Mouse (Mus musculus) embryo, embryonic 11 days (tissue): ENCODE data around the gene Uaca.

Experiments used
- DNase-seq: peaks from one replicate; pipeline ENCODE4 v3.0.0-alpha.2; 2015

The Uaca gene

DNA sequence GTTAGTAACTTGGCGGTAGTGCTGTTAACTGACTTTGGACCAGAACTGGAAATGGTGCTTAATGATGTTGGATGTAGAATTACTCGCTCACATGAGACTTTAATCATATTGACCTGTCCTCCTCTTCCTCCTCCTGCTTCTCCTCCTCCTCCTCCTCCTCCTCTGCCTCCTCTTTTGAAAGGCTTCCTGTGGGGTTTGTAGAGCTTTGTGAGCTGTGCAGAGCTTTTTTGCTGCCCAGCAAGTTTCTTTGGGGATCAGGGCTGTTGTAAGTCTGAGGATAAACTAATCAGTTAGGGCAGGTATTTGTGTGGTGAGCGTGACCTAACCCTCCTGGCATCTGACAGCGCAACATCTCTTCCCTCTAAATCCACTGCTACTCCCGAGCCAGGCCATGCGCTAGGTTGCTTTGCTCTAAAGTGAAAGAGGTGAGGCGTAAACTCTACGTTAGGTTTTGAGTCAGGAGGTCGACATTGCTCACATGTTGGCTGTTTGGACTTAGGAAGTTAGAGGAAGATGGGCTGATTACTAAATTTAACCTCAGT lies 44.1 kb downstream of the Uaca start:
- no peak for DNase-seq

- DNase-seq = no peak
Observed at GRCm38 (mm10) chr9:60841393-60841792, 47.1 kb downstream of the Uaca start.

DNA sequence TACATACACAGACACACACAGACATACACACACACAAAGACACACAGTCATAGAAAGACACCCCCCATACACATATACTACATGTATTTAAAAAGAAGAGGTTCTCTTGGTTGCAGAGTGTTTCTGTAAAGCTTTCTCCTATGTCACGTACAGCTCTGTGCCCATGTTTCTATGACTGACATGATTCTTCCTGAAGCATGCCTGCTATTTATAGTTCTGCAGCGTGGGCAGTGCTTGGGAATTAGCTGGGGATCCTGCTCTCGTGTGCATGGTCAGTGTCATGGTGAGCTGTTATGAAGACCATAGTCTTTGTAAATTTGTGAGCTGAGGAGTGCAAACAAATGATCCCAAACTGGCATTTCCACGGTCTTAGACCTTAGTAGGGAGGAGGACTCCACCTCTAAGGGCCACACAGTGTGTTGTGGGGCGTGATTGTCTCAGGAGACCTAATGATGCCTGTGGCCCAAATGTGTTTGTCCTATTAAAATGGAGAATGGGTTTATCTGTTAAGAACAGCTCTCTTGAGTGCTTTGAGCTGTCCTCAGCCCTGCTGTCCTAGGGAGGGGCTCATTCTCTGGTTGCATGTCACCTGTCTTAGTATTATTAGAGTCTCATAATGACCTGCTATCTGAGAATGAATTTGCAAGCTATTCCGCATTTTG lies 49.2 kb downstream of the Uaca start:
- DNase-seq = no peak

- DNase-seq = peak; percentile 42
Observed at GRCm38 (mm10) chr9:60848730-60849129, 54.4 kb downstream of the Uaca start.

DNA sequence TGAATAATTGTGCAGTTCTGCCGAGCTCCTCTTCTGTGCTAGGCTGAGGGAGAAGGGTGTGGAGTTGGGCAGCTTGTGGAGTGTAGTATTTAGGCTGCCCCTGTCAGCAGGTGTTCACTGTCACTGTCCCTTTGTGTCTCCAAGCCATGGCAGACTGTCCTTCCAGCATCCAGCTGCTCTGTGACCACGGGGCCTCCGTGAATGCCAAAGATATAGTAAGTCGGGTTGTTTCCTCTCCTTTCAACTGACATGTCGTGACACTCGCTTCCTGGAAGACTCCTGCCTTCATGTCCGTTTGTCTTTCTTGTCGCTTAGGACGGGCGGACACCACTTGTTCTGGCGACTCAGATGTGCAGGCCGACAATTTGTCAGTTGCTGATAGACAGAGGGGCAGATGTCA lies 55.6 kb downstream of the Uaca start:
- no peak for DNase-seq

- DNase-seq = no peak
Observed at GRCm38 (mm10) chr9:60854196-60854595, 59.9 kb downstream of the Uaca start.

DNA sequence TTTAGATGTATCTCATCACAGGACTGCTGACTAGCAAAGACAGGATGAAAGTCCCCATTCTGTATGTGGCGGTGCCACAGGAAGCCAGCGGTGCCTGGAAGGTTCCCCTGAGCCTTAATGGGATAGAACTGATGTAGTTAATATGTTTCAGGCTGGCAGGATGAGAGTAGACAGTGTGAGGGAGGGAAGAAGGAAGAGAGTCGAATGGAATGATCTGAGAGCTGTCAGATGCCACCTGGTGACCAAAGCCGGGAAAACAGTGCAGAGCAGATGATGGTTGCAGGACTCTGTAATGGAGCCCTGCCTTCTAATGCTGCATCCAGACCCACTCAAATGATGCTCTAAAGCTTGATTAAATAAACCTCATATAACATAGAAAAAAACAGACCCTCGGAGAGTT lies 63.5 kb downstream of the Uaca start:
- peak; percentile 74 for DNase-seq

DNA sequence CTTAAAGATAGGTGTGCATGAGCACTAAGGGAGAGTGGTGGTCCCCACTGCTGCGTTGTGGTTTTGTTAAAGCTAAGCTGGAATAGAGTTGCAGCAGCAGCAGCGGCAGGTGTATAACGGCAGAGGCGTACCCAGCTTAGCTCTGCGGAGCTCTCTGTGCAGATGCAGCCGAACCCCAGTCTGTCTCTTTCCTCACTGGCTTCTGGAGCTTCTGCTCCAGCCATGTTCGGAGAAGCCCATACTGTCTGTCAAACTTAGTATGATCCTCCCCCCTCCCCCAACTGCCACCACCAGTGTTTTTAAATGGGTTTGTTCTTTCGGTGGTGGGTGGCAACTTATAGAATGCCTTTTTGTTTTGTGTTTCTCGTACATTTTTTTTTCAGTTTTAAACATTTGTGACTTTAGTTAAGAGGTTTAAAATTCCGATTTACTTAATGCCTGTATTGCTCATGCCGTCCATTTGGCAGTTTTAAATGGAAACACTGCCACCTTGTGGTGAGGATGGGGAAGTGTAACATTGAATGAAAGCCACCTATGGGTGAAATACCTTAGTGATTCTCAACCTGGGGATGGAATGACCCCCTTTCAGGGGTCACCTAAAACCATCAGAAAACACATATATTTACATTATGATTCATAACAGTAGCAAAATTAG lies 64.1 kb downstream of the Uaca start:
- DNase-seq = peak; percentile 64

GRCm38 (mm10) chr9:60859031-60859430 lies 64.7 kb downstream of the Uaca start:
- DNase-seq = no peak

- DNase-seq = no peak
Observed at GRCm38 (mm10) chr9:60861030-60861429, 66.7 kb downstream of the Uaca start.

DNA sequence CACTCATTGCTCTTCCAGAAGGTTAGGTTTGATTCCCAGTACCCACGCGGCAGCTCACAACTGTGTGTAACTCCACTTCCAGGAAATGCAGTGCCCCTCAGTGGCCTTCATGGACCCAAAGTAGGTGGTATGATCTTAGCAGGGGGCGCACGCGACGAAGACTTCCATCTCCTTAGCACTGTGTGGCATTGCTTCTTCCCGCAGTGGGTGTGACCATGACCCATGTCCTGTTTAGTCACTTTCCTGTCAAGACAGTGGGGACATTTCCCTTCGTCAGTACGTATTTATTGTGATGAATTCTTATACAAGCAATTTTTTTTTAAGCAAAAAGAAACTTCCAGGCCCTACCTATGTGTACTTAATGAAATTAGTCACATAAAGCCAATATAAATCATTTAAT lies 70.3 kb downstream of the Uaca start:
- DNase-seq = no peak

- DNase-seq = no peak
Observed at GRCm38 (mm10) chr9:60865866-60866265, 71.5 kb downstream of the Uaca start.

GRCm38 (mm10) chr9:60870451-60870850 lies 76.1 kb downstream of the Uaca start:
- no peak for DNase-seq

DNA sequence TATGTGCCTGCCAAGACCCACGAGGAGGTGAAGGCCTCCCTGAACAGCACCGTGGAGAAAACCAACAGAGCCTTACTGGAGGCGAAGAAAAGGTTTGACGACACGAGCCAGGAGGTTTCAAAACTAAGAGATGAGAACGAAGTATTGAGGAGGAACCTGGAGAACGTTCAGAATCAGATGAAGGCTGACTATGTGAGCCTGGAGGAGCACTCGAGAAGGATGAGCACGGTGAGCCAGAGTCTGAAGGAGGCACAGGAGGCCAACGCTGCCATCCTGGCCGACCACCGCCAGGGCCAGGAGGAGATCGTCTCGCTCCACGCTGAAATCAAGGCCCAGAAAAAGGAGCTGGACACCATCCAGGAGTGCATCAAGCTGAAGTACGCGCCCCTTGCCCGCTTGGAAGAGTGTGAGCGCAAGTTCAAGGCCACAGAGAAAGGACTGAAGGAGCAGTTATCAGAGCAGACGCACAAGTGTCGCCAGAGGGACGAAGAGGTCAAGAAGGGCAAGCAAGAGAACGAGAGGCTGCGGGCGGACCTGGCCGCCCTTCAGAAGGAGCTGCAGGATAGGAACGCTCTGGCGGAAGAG lies 76.7 kb downstream of the Uaca start:
- no peak for DNase-seq

- no peak for DNase-seq
Observed at GRCm38 (mm10) chr9:60873257-60874054, 79.1 kb downstream of the Uaca start.

GRCm38 (mm10) chr9:60874055-60874392 lies 79.7 kb downstream of the Uaca start:
- no peak for DNase-seq

- DNase-seq = no peak
Observed at GRCm38 (mm10) chr9:60876085-60876484, 81.7 kb downstream of the Uaca start.

GRCm38 (mm10) chr9:60876531-60876930 lies 82.2 kb downstream of the Uaca start:
- no peak for DNase-seq

GRCm38 (mm10) chr9:60878051-60878557 lies 83.8 kb downstream of the Uaca start:
- no peak for DNase-seq

DNA sequence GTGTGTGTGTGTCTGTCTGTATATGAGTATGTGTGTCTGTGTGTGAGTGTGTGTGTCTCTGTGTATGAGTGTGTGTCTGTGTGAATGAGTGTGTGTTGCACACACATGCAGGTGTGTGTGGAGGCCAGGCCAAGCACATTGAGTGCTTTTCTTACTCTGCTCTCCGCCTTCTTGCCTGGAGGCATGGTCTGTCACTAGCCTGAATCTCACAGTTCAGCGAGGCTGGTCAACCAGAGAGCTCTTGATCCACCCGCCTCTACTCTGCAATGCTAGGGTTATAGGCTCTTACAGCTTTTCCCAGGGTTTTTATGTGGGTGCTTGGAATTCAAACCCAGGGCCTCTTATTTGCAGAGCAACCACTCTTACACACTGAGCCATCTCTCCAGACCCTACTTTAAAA lies 84.3 kb downstream of the Uaca start:
- no peak for DNase-seq

DNA sequence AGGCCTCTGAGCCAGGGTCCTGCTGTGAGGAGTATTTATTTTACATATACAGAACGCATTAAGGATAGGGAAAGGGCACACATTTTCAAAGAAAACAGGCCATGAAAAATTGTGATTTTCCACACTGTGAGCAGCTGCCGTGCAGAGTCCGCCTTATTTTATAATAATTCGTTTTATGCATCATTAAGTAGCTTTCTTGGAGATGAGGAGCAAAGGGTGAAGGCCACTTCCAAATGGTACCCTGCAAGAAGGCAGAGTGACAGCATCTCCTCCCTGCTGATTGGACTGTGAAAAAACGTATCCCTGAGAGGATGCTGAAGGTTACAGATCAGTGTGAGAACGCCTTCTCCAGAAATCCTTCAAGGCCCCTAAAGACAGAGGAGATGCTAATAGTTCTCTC lies 90.8 kb downstream of the Uaca start:
- no peak for DNase-seq

- peak; percentile 56 for DNase-seq
Observed at GRCm38 (mm10) chr9:60886431-60887371, 92.4 kb downstream of the Uaca start.
